Mouse (Mus musculus) macrophage (primary cell): Measurements from ENCODE around the gene Slc25a22. TPM values are rescaled to one million over a fixed set of nuclear protein-coding genes. Genes with fewer than 3 reads are reported as not detected.
"Not testable (repeated sequence)": the region's sequence is repeated elsewhere in the genome, so short reads cannot be mapped to it uniquely, and the experiment has no call there.

Source experiments
- H3K27ac ChIP-seq: fragments of 350-480 bp; formaldehyde crosslinking; 2 replicates; pipeline ENCODE4 v1.9.0; 2021
- H3K36me3 ChIP-seq: fragments of 350-480 bp; formaldehyde crosslinking; 2 replicates; pipeline ENCODE4 v1.9.0; 2021; ENCODE audit errors: inconsistent target
- H3K4me3 ChIP-seq: fragments of 350-480 bp; formaldehyde crosslinking; 2 replicates; pipeline ENCODE4 v1.9.0; 2021; ENCODE audit errors: inconsistent target
- H3K79me2 ChIP-seq: fragments of 350-480 bp; formaldehyde crosslinking; 2 replicates; pipeline ENCODE4 v1.9.0; 2021; ENCODE audit errors: inconsistent target
- WGBS: methylation state at CpG from one replicate; pipeline ENCODE4 v1.1.7; 2026; ENCODE audit warnings: inconsistent platforms; ENCODE audit not compliant: missing documents; 5-methylcytosine and 5-hydroxymethylcytosine counted together
- polyA plus RNA-seq: library from polyadenylated mRNA; stranded (reverse); fragments of 250-400 nt; gene quantifications from 3 replicates; pipeline ENCODE4 v1.2.4, GENCODE M21; 2018; ENCODE audit warnings: inconsistent platforms

Slc25a22 gene
- polyA plus RNA-seq, 1 experiment from 2014 or later, result 12.7 TPM

GRCm38 (mm10) chr7:141413331-141413730 is 24.4 kb downstream of the Slc25a22 start:
- H3K79me2 ChIP-seq, result peaks cover 20% of the 10 kb centered on the region
- H3K36me3 ChIP-seq, result peaks cover 22% of the 10 kb centered on the region
- peak overlapping the region; percentile 94 for H3K4me3 ChIP-seq
- WGBS, result 2% methylated on average over 15 of the region's 16 CpGs
- peak overlapping the region; percentile 63 for H3K27ac ChIP-seq

- Histone ChIP-seq H3K4me3 (no peak overlapping the region), H3K27ac (no peak overlapping the region), H3K79me2 (peaks cover 20% of the 10 kb centered on the region), H3K36me3 (peaks cover 28% of the 10 kb centered on the region)
- WGBS, result 100% methylated on average over 1 of the region's 1 CpGs
Measured at GRCm38 (mm10) chr7:141411667-141412066, 26.0 kb downstream of the Slc25a22 start.

- H3K79me2 ChIP-seq, result peaks cover 20% of the 10 kb centered on the region
- WGBS, result 94% methylated on average over 8 of the region's 8 CpGs
- H3K27ac ChIP-seq, result no peak overlapping the region
- no peak overlapping the region for H3K4me3 ChIP-seq
- peaks cover 28% of the 10 kb centered on the region for H3K36me3 ChIP-seq
Measured at GRCm38 (mm10) chr7:141410631-141411030, 27.1 kb downstream of the Slc25a22 start.

- Histone ChIP-seq H3K36me3 (peaks cover 28% of the 10 kb centered on the region), H3K79me2 (peaks cover 20% of the 10 kb centered on the region), H3K27ac (no peak overlapping the region), H3K4me3 (no peak overlapping the region)
- 14% methylated on average over 11 of the region's 11 CpGs for WGBS
Measured at GRCm38 (mm10) chr7:141408833-141409232, 28.9 kb downstream of the Slc25a22 start.

GRCm38 (mm10) chr7:141407670-141408069 is 30.0 kb downstream of the Slc25a22 start:
- not testable (repeated sequence) for H3K27ac ChIP-seq, H3K4me3 ChIP-seq, H3K79me2 ChIP-seq
- 90% methylated on average over 6 of the region's 7 CpGs for WGBS
- peaks cover 33% of the 10 kb centered on the region for H3K36me3 ChIP-seq

GRCm38 (mm10) chr7:141405466-141405865 is 32.2 kb downstream of the Slc25a22 start:
- 83% methylated on average over 4 of the region's 4 CpGs for WGBS
- Histone ChIP-seq H3K27ac (no peak overlapping the region), H3K36me3 (peaks cover 49% of the 10 kb centered on the region), H3K4me3 (no peak overlapping the region), H3K79me2 (no peaks in the 10 kb centered on the region)

GRCm38 (mm10) chr7:141403305-141403704 is 34.4 kb downstream of the Slc25a22 start:
- Histone ChIP-seq H3K36me3 (peaks cover 52% of the 10 kb centered on the region), H3K27ac (no peak overlapping the region), H3K4me3 (no peak overlapping the region), H3K79me2 (peaks cover 5% of the 10 kb centered on the region; the same call in 1 of the 2 replicates)
- WGBS, result 45% methylated on average over 5 of the region's 5 CpGs

GRCm38 (mm10) chr7:141395348-141395747 is 42.3 kb downstream of the Slc25a22 start:
- H3K36me3 ChIP-seq, result peaks cover 46% of the 10 kb centered on the region
- no peak overlapping the region for H3K4me3 ChIP-seq
- 82% methylated on average over 1 of the region's 1 CpGs for WGBS
- H3K79me2 ChIP-seq, result peaks cover 67% of the 10 kb centered on the region
- no peak overlapping the region for H3K27ac ChIP-seq

GRCm38 (mm10) chr7:141394771-141395170 is 42.9 kb downstream of the Slc25a22 start:
- 44% methylated on average over 3 of the region's 6 CpGs for WGBS
- no peak overlapping the region for H3K4me3 ChIP-seq
- H3K79me2 ChIP-seq, result peaks cover 67% of the 10 kb centered on the region
- H3K27ac ChIP-seq, result peak overlapping the region; percentile 30
- peaks cover 40% of the 10 kb centered on the region for H3K36me3 ChIP-seq

GRCm38 (mm10) chr7:141394158-141394557 is 43.5 kb downstream of the Slc25a22 start:
- H3K79me2 ChIP-seq, result peaks cover 67% of the 10 kb centered on the region
- H3K36me3 ChIP-seq, result peaks cover 35% of the 10 kb centered on the region
- H3K4me3 ChIP-seq, result no peak overlapping the region
- 1% methylated on average over 6 of the region's 7 CpGs for WGBS
- H3K27ac ChIP-seq, result peak overlapping the region; percentile 30

- Histone ChIP-seq H3K27ac (peak overlapping the region; percentile 80), H3K79me2 (peaks cover 55% of the 10 kb centered on the region), H3K36me3 (peaks cover 20% of the 10 kb centered on the region), H3K4me3 (peak overlapping the region; percentile 83)
- WGBS, result 6% methylated on average over 9 of the region's 9 CpGs
Measured at GRCm38 (mm10) chr7:141392552-141393222, 45.0 kb downstream of the Slc25a22 start.

GRCm38 (mm10) chr7:141391625-141392551 is 45.8 kb downstream of the Slc25a22 start, which contains the start of gene Taldo1:
TSS of gene Taldo1 (plus strand) at chr7:141392199.
- 1% methylated on average over 57 of the region's 57 CpGs for WGBS
- peak within 1 kb of the TSS; percentile 80 for H3K27ac ChIP-seq
- H3K79me2 ChIP-seq, result peaks cover 48% of the 10 kb centered on the region

GRCm38 (mm10) chr7:141390326-141391259 is 47.1 kb downstream of the Slc25a22 start:
- Histone ChIP-seq H3K27ac (no peak overlapping the region), H3K79me2 (peaks cover 35% of the 10 kb centered on the region), H3K36me3 (peaks cover 2% of the 10 kb centered on the region; the same call in 1 of the 2 replicates), H3K4me3 (no peak overlapping the region)
- 82% methylated on average over 9 of the region's 9 CpGs for WGBS

More at GRCm38 (mm10) chr7:141391625-141392551, 45.8 kb downstream of the Slc25a22 start, which contains the start of gene Taldo1:
- H3K36me3 ChIP-seq, result peaks cover 15% of the 10 kb centered on the region; the same call in 1 of the 2 replicates
- H3K4me3 ChIP-seq, result peak within 1 kb of the TSS; percentile 83
